Mouse (Mus musculus) brain, embryonic 14.5 days (tissue): ENCODE results near the gene Stk16.

Source experiments
- CTCF ChIP-seq: fragments of 200-500 bp; IDR thresholded peaks from 2 replicates; pipeline ENCODE4 v1.5.1; 2012; ENCODE audit warnings: inconsistent platforms, mild to moderate bottlenecking, moderate library complexity, borderline replicate concordance; ENCODE audit not compliant: insufficient read depth, insufficient read length; ENCODE audit errors: extremely low read depth
- POLR2A ChIP-seq: fragments of 200-500 bp; IDR thresholded peaks from 2 replicates; pipeline ENCODE4 v1.6.1; 2012; ENCODE audit warnings: mild to moderate bottlenecking, inconsistent platforms, borderline replicate concordance; ENCODE audit not compliant: poor library complexity, insufficient read depth, insufficient read length, severe bottlenecking; ENCODE audit errors: extremely low read depth

DNA sequence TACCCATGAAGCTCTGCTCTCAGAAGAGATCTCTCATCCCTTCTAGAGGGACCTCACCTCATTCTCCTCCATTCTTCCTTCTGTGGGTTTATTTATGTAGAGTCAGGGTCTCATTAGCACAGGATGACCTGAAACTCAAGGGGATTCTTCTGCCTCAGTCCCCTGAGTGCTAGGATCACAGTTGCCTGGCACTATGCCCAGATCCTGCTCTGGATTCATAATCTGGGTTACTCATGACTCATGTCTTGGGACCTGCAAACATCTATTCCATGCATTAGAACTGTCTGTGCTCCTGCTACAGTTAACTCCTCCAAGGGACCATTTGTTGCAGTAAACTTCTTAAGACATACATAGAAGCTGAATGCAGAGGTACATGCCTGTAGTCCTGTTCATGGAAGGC, 50.6 kb downstream of the Stk16 start:
- TF ChIP-seq POLR2A, result no peak
- no peak for TF ChIP-seq CTCF
